Mouse (Mus musculus) small intestine, adult 2 months (tissue): Measurements from ENCODE around the gene Cd3e.

ENCODE experiments used
- CTCF ChIP-seq: fragments of 200-500 bp; IDR thresholded peaks from 2 replicates; pipeline ENCODE4 v1.5.1; 2012; ENCODE audit warnings: low read depth, mild to moderate bottlenecking, control low read depth, inconsistent platforms, low read length, moderate library complexity, mixed read lengths; ENCODE audit not compliant: insufficient replicate concordance, insufficient read length; ENCODE audit errors: extremely low read depth
- POLR2A ChIP-seq: fragments of 200-500 bp; IDR thresholded peaks from 2 replicates; pipeline ENCODE4 v1.6.1; 2012; ENCODE audit warnings: low read depth, mild to moderate bottlenecking, control low read depth, inconsistent platforms, low read length, moderate library complexity

DNA sequence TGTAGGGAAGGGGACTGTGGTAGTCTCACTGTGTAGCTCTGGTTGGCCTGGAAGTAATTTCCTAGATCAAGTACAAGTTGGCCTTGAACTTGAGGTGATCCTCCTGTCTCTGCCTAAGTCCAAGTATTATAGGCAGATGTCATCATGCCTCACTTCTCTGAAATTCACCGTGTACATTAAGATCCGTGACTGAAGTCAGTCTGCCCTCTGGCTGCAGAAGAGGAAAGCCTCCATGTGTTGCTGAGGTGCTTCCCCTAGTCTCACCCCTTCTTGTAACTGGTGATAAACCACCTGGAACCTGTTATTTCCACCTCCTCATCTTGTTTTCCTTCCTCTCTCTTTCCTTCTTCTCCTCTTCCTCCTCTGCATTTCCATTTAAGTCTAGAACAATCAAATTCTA, 5.5 kb upstream of the Cd3e start:
- TF ChIP-seq CTCF, result no peak
- TF ChIP-seq POLR2A, result no peak
